Mouse (Mus musculus) embryonic facial prominence, embryonic 12.5 days (tissue): ENCODE measurements around the gene Rnf26. TPM values are rescaled to one million over a fixed set of nuclear protein-coding genes. Genes with fewer than 3 reads are reported as not detected.
A peak's percentile ranks its signal among the peaks of the same experiment; 100 is the strongest.

Experiments
- ATAC-seq: fragments of 200-750 bp; cut with Nextera tagmentation; 2 replicates; pipeline ENCODE4 v1.8.0; 2017; ENCODE audit not compliant: insufficient number of reproducible peaks, insufficient read depth, low FRiP score, low TSS enrichment
- H3K27ac ChIP-seq: fragments of 300-500 bp; sonication (generic); 2 replicates; pipeline ENCODE4 v1.5.1; 2016; ENCODE audit warnings: mild to moderate bottlenecking
- H3K27me3 ChIP-seq: fragments of 300-500 bp; sonication (generic); 2 replicates; pipeline ENCODE4 v1.6.1; 2016; ENCODE audit warnings: mild to moderate bottlenecking, moderate library complexity
- H3K36me3 ChIP-seq: fragments of 300-500 bp; sonication (generic); 2 replicates; pipeline ENCODE4 v1.6.1; 2016; ENCODE audit warnings: mild to moderate bottlenecking
- H3K4me1 ChIP-seq: fragments of 300-500 bp; sonication (generic); 2 replicates; pipeline ENCODE4 v1.6.1; 2016
- H3K4me2 ChIP-seq: fragments of 300-500 bp; sonication (generic); replicated peaks from 2 replicates; pipeline ENCODE4 v1.6.1; 2016; ENCODE audit warnings: mild to moderate bottlenecking, moderate library complexity
- H3K4me3 ChIP-seq: fragments of 300-500 bp; sonication (generic); 2 replicates; pipeline ENCODE4 v1.5.1; 2016; ENCODE audit warnings: mild to moderate bottlenecking
- H3K9ac ChIP-seq: fragments of 300-500 bp; sonication (generic); 2 replicates; pipeline ENCODE4 v1.6.1; 2016; ENCODE audit warnings: mild to moderate bottlenecking, moderate library complexity
- H3K9me3 ChIP-seq: fragments of 300-500 bp; sonication (generic); 2 replicates; pipeline ENCODE4 v1.6.1; 2016; ENCODE audit warnings: mild to moderate bottlenecking, moderate library complexity
- WGBS: fragments of 180-500 bp; shearing (Covaris S2); methylation state at CpG from one replicate; pipeline ENCODE4 v1.1.7; 2016; 5-methylcytosine and 5-hydroxymethylcytosine counted together
- polyA plus RNA-seq: library from polyadenylated mRNA; unstranded; fragments of >200 nt; fragmentation: Nextera tagmentation; extraction: Ambion mirVana; gene quantifications from 2 replicates; pipeline ENCODE4 v1.2.1, GENCODE M21; 2016

The Rnf26 gene
- polyA plus RNA-seq, 1 experiment from 2014 or later = 86.7 TPM

- Histone ChIP-seq H3K4me2 (peak within 1 kb of the TSS; percentile 89), H3K9ac (peak within 1 kb of the TSS; percentile 61), H3K4me3 (peak within 1 kb of the TSS; percentile 57), H3K27me3 (peaks cover 47% of the 10 kb centered on the region), H3K36me3 (no peaks in the 10 kb centered on the region), H3K27ac (0 out of 2 replicates have a peak within 1 kb of the TSS, but pooled peaks have one; percentile 31), H3K9me3 (no peaks in the 10 kb centered on the region), H3K4me1 (peaks cover 46% of the 10 kb centered on the region)
- 1% methylated on average over 37 of the region's 55 CpGs for WGBS
- ATAC-seq = no peak
Observed at GRCm38 (mm10) chr9:44134101-44134850, 21.0 kb upstream of the Rnf26 start, which contains the start of gene Mcam. Gene Mcam (plus strand): TSS chr9:44134469.

DNA sequence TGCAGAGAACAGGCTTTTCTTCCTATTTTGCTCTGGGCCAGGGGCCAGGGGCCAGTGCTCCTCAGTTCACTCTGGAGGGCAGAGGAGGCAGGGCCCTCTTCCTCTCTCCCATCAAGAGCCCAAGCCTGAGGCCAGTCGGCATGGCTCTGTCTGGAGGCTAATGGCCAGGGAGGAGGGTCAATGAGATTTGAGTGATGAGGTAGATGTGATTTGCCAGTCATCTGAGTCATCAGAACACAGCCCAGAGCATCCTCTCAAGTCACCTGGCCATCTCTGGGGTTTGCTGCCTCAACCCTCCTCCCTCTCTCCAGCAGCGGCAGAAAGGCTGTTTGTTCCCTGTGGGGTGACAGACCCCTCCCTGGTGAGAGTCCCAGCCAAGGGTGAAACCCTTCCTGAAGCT, 20.0 kb upstream of the Rnf26 start:
- 8% methylated on average over 2 of the region's 2 CpGs for WGBS
- H3K9me3 ChIP-seq = no peaks in the 10 kb centered on the region
- peak overlapping the region; percentile 57; the same call in 1 of the 2 replicates for H3K4me3 ChIP-seq
- no peak for ATAC-seq
- H3K4me1 ChIP-seq = peaks cover 46% of the 10 kb centered on the region
- peak overlapping the region; percentile 89 for H3K4me2 ChIP-seq
- H3K27me3 ChIP-seq = peaks cover 47% of the 10 kb centered on the region
- no peak overlapping the region for H3K27ac ChIP-seq
- peak overlapping the region; percentile 8 for H3K9ac ChIP-seq
- no peaks in the 10 kb centered on the region for H3K36me3 ChIP-seq

GRCm38 (mm10) chr9:44132200-44132599, 18.9 kb upstream of the Rnf26 start:
- 57% methylated on average over 5 of the region's 5 CpGs for WGBS
- no peak for ATAC-seq
- peaks cover 47% of the 10 kb centered on the region for H3K27me3 ChIP-seq

DNA sequence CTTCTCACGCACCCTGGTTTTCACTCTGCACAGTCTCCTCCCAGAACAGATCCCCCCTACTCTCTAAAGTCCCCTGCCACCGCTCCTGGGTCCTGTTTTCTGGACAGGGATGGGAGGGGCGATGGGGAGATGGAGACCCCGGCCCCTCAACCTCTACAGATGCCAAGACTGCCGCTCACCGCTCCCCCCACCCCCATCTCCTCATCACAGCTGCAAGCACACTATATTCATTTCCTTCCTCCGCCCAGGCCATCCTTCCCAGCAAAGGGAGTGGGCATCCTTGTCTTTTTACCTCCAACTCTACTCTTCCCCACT, 17.9 kb upstream of the Rnf26 start:
- Histone ChIP-seq H3K9ac (no peak overlapping the region), H3K27ac (0 out of 2 replicates have a peak overlapping the region, but pooled peaks have one; percentile 47), H3K27me3 (peaks cover 43% of the 10 kb centered on the region), H3K36me3 (no peaks in the 10 kb centered on the region), H3K4me3 (no peak overlapping the region), H3K4me1 (peaks cover 46% of the 10 kb centered on the region), H3K9me3 (no peaks in the 10 kb centered on the region), H3K4me2 (peak overlapping the region; percentile 78; the same call in 1 of the 2 replicates)
- 25% methylated on average over 7 of the region's 7 CpGs for WGBS
- ATAC-seq = no peak

More at GRCm38 (mm10) chr9:44132200-44132599, 18.9 kb upstream of the Rnf26 start:
- Histone ChIP-seq H3K4me1 (peaks cover 46% of the 10 kb centered on the region), H3K9ac (no peak overlapping the region), H3K4me3 (no peak overlapping the region), H3K9me3 (no peaks in the 10 kb centered on the region), H3K4me2 (no peak overlapping the region), H3K36me3 (no peaks in the 10 kb centered on the region), H3K27ac (no peak overlapping the region)

DNA sequence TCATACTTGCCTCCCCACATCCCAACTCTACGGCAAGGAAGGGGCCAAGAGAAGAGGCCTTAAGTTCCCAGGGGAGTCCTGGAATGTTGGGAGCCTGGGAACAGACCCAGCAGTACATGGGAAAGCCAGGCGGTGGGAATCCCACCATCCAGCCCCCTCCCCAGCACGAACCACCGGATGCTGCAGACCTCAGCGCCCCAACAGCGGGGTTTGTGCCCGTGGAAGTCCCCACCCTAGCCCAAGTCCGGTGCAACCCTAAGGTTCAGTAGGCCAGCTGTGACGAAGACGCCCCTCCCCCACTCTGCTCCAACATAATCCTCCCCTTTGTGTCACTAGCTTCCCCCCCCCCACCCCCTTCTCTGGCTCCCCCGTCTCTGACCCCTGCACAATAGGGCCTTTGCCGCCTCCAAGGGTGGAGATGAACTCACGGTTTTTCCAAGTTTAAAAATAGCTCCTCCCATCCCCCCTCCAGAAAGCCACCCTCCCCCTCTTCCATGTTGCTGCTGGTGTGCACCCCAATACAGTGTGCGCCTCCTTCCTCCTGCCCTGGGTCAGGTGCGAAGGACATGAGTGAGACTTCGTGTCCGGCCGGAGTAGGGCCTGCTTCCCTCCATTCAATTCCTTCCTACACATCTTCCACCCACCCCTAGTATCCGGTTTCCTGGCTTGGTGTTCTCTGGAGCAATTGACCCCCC, 17.4 kb upstream of the Rnf26 start:
- H3K36me3 ChIP-seq = no peaks in the 10 kb centered on the region
- peak overlapping the region; percentile 78 for H3K4me2 ChIP-seq
- no peaks in the 10 kb centered on the region for H3K9me3 ChIP-seq
- peaks cover 38% of the 10 kb centered on the region for H3K27me3 ChIP-seq
- peaks cover 42% of the 10 kb centered on the region for H3K4me1 ChIP-seq
- WGBS = 10% methylated on average over 19 of the region's 19 CpGs
- H3K27ac ChIP-seq = peak overlapping the region; percentile 76
- ATAC-seq = peak; percentile 36
- H3K4me3 ChIP-seq = peak overlapping the region; percentile 40
- H3K9ac ChIP-seq = peak overlapping the region; percentile 43; the same call in 1 of the 2 replicates

- peak; percentile 50 for ATAC-seq
- Histone ChIP-seq H3K9ac (peak overlapping the region; percentile 43), H3K9me3 (no peaks in the 10 kb centered on the region), H3K27ac (peak overlapping the region; percentile 76), H3K4me2 (peak overlapping the region; percentile 78), H3K36me3 (no peaks in the 10 kb centered on the region), H3K4me1 (peaks cover 37% of the 10 kb centered on the region), H3K4me3 (peak overlapping the region; percentile 40), H3K27me3 (peaks cover 31% of the 10 kb centered on the region)
- WGBS = under 1% methylated on average over 27 of the region's 27 CpGs
Observed at GRCm38 (mm10) chr9:44130034-44130433, 16.7 kb upstream of the Rnf26 start.

- H3K9ac ChIP-seq = peak overlapping the region; percentile 43
- 4% methylated on average over 9 of the region's 9 CpGs for WGBS
Observed at GRCm38 (mm10) chr9:44129633-44130032, 16.3 kb upstream of the Rnf26 start.

GRCm38 (mm10) chr9:44127351-44127801, 14.1 kb upstream of the Rnf26 start:
- Histone ChIP-seq H3K9ac (no peak overlapping the region), H3K27me3 (peaks cover 8% of the 10 kb centered on the region), H3K4me3 (no peak overlapping the region), H3K36me3 (no peaks in the 10 kb centered on the region), H3K4me2 (no peak overlapping the region), H3K4me1 (peaks cover 22% of the 10 kb centered on the region), H3K9me3 (no peaks in the 10 kb centered on the region), H3K27ac (no peak overlapping the region)
- 66% methylated on average over 3 of the region's 3 CpGs for WGBS
- no peak for ATAC-seq

More at GRCm38 (mm10) chr9:44129633-44130032, 16.3 kb upstream of the Rnf26 start:
- Histone ChIP-seq H3K4me3 (peak overlapping the region; percentile 40), H3K27me3 (peaks cover 29% of the 10 kb centered on the region), H3K36me3 (no peaks in the 10 kb centered on the region), H3K4me2 (peak overlapping the region; percentile 78), H3K27ac (peak overlapping the region; percentile 76), H3K4me1 (peaks cover 37% of the 10 kb centered on the region), H3K9me3 (no peaks in the 10 kb centered on the region)
- ATAC-seq = no peak; the same call in 1 of the 2 replicates

- Histone ChIP-seq H3K4me3 (no peak overlapping the region), H3K27ac (no peak overlapping the region), H3K9ac (no peak overlapping the region), H3K4me2 (no peak overlapping the region), H3K36me3 (no peaks in the 10 kb centered on the region), H3K27me3 (peaks cover 8% of the 10 kb centered on the region), H3K4me1 (peaks cover 22% of the 10 kb centered on the region), H3K9me3 (no peaks in the 10 kb centered on the region)
- 83% methylated on average over 3 of the region's 3 CpGs for WGBS
- no peak for ATAC-seq
Observed at GRCm38 (mm10) chr9:44126746-44127145, 13.4 kb upstream of the Rnf26 start.

- Histone ChIP-seq H3K4me2 (peak overlapping the region; percentile 14; the same call in 1 of the 2 replicates), H3K27ac (no peak overlapping the region), H3K9ac (peak overlapping the region; percentile 38; the same call in 1 of the 2 replicates), H3K36me3 (no peaks in the 10 kb centered on the region), H3K4me1 (peaks cover 15% of the 10 kb centered on the region), H3K27me3 (no peaks in the 10 kb centered on the region), H3K4me3 (no peak overlapping the region), H3K9me3 (no peaks in the 10 kb centered on the region)
- ATAC-seq = no peak
- 35% methylated on average over 18 of the region's 18 CpGs for WGBS
Observed at GRCm38 (mm10) chr9:44125546-44126428, 12.5 kb upstream of the Rnf26 start.

DNA sequence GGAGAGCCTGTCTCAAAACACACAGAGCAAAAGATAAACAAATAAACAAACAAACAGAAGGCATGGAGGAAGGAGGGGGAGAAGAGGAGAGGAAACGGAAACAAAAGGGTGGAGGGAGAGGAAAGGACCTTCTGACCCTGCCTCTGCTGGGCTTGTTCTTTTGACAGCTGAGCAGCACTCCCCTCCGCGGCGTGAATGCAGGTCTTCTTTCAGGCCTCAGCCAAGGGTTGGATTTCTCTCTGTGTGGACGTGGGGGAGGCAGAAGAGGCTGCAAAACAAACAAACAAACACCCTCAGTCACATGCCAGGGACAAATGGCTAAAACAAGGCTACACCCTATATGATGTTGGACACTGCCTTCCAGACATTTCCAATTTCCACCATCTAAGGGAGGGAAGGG, 11.7 kb upstream of the Rnf26 start:
- no peaks in the 10 kb centered on the region for H3K36me3 ChIP-seq
- peaks cover 7% of the 10 kb centered on the region for H3K4me1 ChIP-seq
- no peak overlapping the region for H3K27ac ChIP-seq
- no peak overlapping the region for H3K4me3 ChIP-seq
- no peak overlapping the region for H3K4me2 ChIP-seq
- no peaks in the 10 kb centered on the region for H3K27me3 ChIP-seq
- 20% methylated on average over 5 of the region's 5 CpGs for WGBS
- ATAC-seq = no peak
- no peak overlapping the region for H3K9ac ChIP-seq
- H3K9me3 ChIP-seq = no peaks in the 10 kb centered on the region
